Mouse (Mus musculus) lung, postnatal 0 days (tissue): ENCODE measurements around the gene Ear10.
"Not testable (repeated sequence)": the region's sequence is repeated elsewhere in the genome, so short reads cannot be mapped to it uniquely, and the experiment has no call there.

Experiments
- CTCF ChIP-seq: IDR thresholded peaks from 2 replicates; pipeline ENCODE4 v1.5.1; 2016; ENCODE audit warnings: antibody characterized with exemption, mild to moderate bottlenecking
- EP300 ChIP-seq: IDR thresholded peaks from 2 replicates; pipeline ENCODE4 v1.6.1; 2016; ENCODE audit warnings: antibody characterized with exemption, mild to moderate bottlenecking, control low read depth

- not testable (repeated sequence) for TF ChIP-seq CTCF, EP300
Measured at GRCm38 (mm10) chr14:43891288-43891687, 32.1 kb downstream of the Ear10 start.
